Mouse (Mus musculus): Measurements from ENCODE around the gene Obsl1. TPM values are rescaled to one million over a fixed set of nuclear protein-coding genes. Genes with fewer than 3 reads are reported as not detected.
A peak's percentile ranks its signal among the peaks of the same experiment; 100 is the strongest.

Gene Obsl1
- polyA plus RNA-seq, 1 experiment from 2014 or later, result 137 TPM

GRCm38 (mm10) chr1:75538597-75539190, 32.4 kb upstream of the Obsl1 start:
- 0 out of 2 replicates have a peak, but pooled peaks cover 3% of the 10 kb centered on the region for H3K9me3 ChIP-seq (replicated peaks)
- no peak overlapping the region for H3K27ac ChIP-seq (ENCODE audit: poor library complexity, severe bottlenecking)
- peaks cover 34% of the 10 kb centered on the region for H3K36me3 ChIP-seq
- ATAC-seq (ENCODE audit: insufficient number of reproducible peaks, low FRiP score), result no peak
- no peak overlapping the region for H3K9ac ChIP-seq
- 77% methylated on average over 9 of the region's 9 CpGs for WGBS
- H3K27me3 ChIP-seq (replicated peaks), result no peaks in the 10 kb centered on the region
- H3K4me1 ChIP-seq (replicated peaks), result no peaks in the 10 kb centered on the region
- H3K4me2 ChIP-seq, result no peak overlapping the region
- no peak overlapping the region for H3K4me3 ChIP-seq

- Histone ChIP-seq H3K9ac (no peak overlapping the region), H3K36me3 (peaks cover 45% of the 10 kb centered on the region), H3K4me3 (no peak overlapping the region), H3K27me3 (replicated peaks) (no peaks in the 10 kb centered on the region), H3K27ac (ENCODE audit: poor library complexity, severe bottlenecking) (no peak overlapping the region), H3K4me2 (no peak overlapping the region), H3K9me3 (replicated peaks) (no peaks in the 10 kb centered on the region), H3K4me1 (replicated peaks) (no peaks in the 10 kb centered on the region)
- no peak for ATAC-seq (ENCODE audit: insufficient number of reproducible peaks, low FRiP score)
- 51% methylated on average over 2 of the region's 2 CpGs for WGBS
Measured at GRCm38 (mm10) chr1:75537587-75537986, 31.3 kb upstream of the Obsl1 start.

- Histone ChIP-seq H3K4me2 (no peak overlapping the region), H3K9me3 (replicated peaks) (no peaks in the 10 kb centered on the region), H3K9ac (no peak overlapping the region), H3K27ac (ENCODE audit: poor library complexity, severe bottlenecking) (no peak overlapping the region), H3K27me3 (replicated peaks) (no peaks in the 10 kb centered on the region), H3K36me3 (peaks cover 74% of the 10 kb centered on the region), H3K4me3 (no peak overlapping the region), H3K4me1 (replicated peaks) (no peaks in the 10 kb centered on the region)
- ATAC-seq (ENCODE audit: insufficient number of reproducible peaks, low FRiP score), result no peak
- 78% methylated on average over 19 of the region's 19 CpGs for WGBS
Measured at GRCm38 (mm10) chr1:75533325-75534252, 27.3 kb upstream of the Obsl1 start.

GRCm38 (mm10) chr1:75532280-75533172, 26.3 kb upstream of the Obsl1 start:
- no peak overlapping the region for H3K9ac ChIP-seq
- no peaks in the 10 kb centered on the region for H3K9me3 ChIP-seq (replicated peaks)
- no peaks in the 10 kb centered on the region for H3K4me1 ChIP-seq (replicated peaks)
- no peak overlapping the region for H3K27ac ChIP-seq (ENCODE audit: poor library complexity, severe bottlenecking)
- H3K4me2 ChIP-seq, result no peak overlapping the region
- H3K4me3 ChIP-seq, result no peak overlapping the region
- no peak for ATAC-seq (ENCODE audit: insufficient number of reproducible peaks, low FRiP score)
- WGBS, result 85% methylated on average over 19 of the region's 19 CpGs
- peaks cover 84% of the 10 kb centered on the region for H3K36me3 ChIP-seq
- H3K27me3 ChIP-seq (replicated peaks), result no peaks in the 10 kb centered on the region

- WGBS, result 68% methylated on average over 4 of the region's 4 CpGs
- Histone ChIP-seq H3K4me3 (no peak overlapping the region), H3K9me3 (replicated peaks) (no peaks in the 10 kb centered on the region), H3K27me3 (replicated peaks) (no peaks in the 10 kb centered on the region), H3K4me1 (replicated peaks) (no peaks in the 10 kb centered on the region), H3K36me3 (peaks cover 86% of the 10 kb centered on the region), H3K27ac (ENCODE audit: poor library complexity, severe bottlenecking) (no peak overlapping the region), H3K4me2 (no peak overlapping the region), H3K9ac (no peak overlapping the region)
- ATAC-seq (ENCODE audit: insufficient number of reproducible peaks, low FRiP score), result no peak
Measured at GRCm38 (mm10) chr1:75530546-75530945, 24.3 kb upstream of the Obsl1 start.

- ATAC-seq (ENCODE audit: insufficient number of reproducible peaks, low FRiP score), result no peak
- Histone ChIP-seq H3K9ac (0 out of 2 replicates have a peak overlapping the region, but pooled peaks have one; percentile 28), H3K4me1 (replicated peaks) (peaks cover 16% of the 10 kb centered on the region), H3K27ac (ENCODE audit: poor library complexity, severe bottlenecking) (no peak overlapping the region), H3K9me3 (replicated peaks) (no peaks in the 10 kb centered on the region), H3K4me3 (no peak overlapping the region), H3K27me3 (replicated peaks) (no peaks in the 10 kb centered on the region), H3K36me3 (peaks cover 44% of the 10 kb centered on the region), H3K4me2 (no peak overlapping the region)
- WGBS, result 82% methylated on average over 7 of the region's 7 CpGs
Measured at GRCm38 (mm10) chr1:75524679-75525078, 18.4 kb upstream of the Obsl1 start.

GRCm38 (mm10) chr1:75521321-75522031, 15.2 kb upstream of the Obsl1 start, which contains the start of gene Stk11ip:
Gene Stk11ip, plus strand, starts transcription at chr1:75521529.
- WGBS, result under 1% methylated on average over 46 of the region's 46 CpGs
- Histone ChIP-seq H3K9ac (peak within 1 kb of the TSS; percentile 62), H3K9me3 (replicated peaks) (no peaks in the 10 kb centered on the region), H3K36me3 (peaks cover 13% of the 10 kb centered on the region), H3K4me2 (peak within 1 kb of the TSS; percentile 69), H3K27ac (ENCODE audit: poor library complexity, severe bottlenecking) (peak within 1 kb of the TSS; percentile 97), H3K4me1 (replicated peaks) (peaks cover 42% of the 10 kb centered on the region), H3K4me3 (peak within 1 kb of the TSS; percentile 69), H3K27me3 (replicated peaks) (no peaks in the 10 kb centered on the region)
- ATAC-seq (ENCODE audit: insufficient number of reproducible peaks, low FRiP score), result peak; percentile 95

- WGBS, result 52% methylated on average over 5 of the region's 5 CpGs
- no peak overlapping the region for H3K4me2 ChIP-seq
- peaks cover 54% of the 10 kb centered on the region for H3K4me1 ChIP-seq (replicated peaks)
- no peaks in the 10 kb centered on the region for H3K9me3 ChIP-seq (replicated peaks)
- H3K36me3 ChIP-seq, result no peaks in the 10 kb centered on the region
- ATAC-seq (ENCODE audit: insufficient number of reproducible peaks, low FRiP score), result no peak
- H3K4me3 ChIP-seq, result no peak overlapping the region
- H3K27ac ChIP-seq (ENCODE audit: poor library complexity, severe bottlenecking), result peak overlapping the region; percentile 97
- H3K27me3 ChIP-seq (replicated peaks), result no peaks in the 10 kb centered on the region
- H3K9ac ChIP-seq, result 0 out of 2 replicates have a peak overlapping the region, but pooled peaks have one; percentile 14
Measured at GRCm38 (mm10) chr1:75519576-75519975, 13.3 kb upstream of the Obsl1 start.

- H3K4me2 ChIP-seq, result no peak overlapping the region
- WGBS, result 95% methylated on average over 4 of the region's 4 CpGs
- no peak for ATAC-seq (ENCODE audit: insufficient number of reproducible peaks, low FRiP score)
- H3K9me3 ChIP-seq (replicated peaks), result no peaks in the 10 kb centered on the region
- no peak overlapping the region for H3K4me3 ChIP-seq
- no peak overlapping the region for H3K9ac ChIP-seq
- no peaks in the 10 kb centered on the region for H3K36me3 ChIP-seq
- no peaks in the 10 kb centered on the region for H3K27me3 ChIP-seq (replicated peaks)
- H3K4me1 ChIP-seq (replicated peaks), result peaks cover 54% of the 10 kb centered on the region
- no peak overlapping the region for H3K27ac ChIP-seq (ENCODE audit: poor library complexity, severe bottlenecking)
Measured at GRCm38 (mm10) chr1:75518427-75518826, 12.2 kb upstream of the Obsl1 start.

- Histone ChIP-seq H3K27ac (ENCODE audit: poor library complexity, severe bottlenecking) (no peak overlapping the region), H3K4me1 (replicated peaks) (peaks cover 58% of the 10 kb centered on the region), H3K9me3 (replicated peaks) (no peaks in the 10 kb centered on the region), H3K9ac (no peak overlapping the region), H3K4me3 (no peak overlapping the region), H3K36me3 (no peaks in the 10 kb centered on the region), H3K27me3 (replicated peaks) (no peaks in the 10 kb centered on the region), H3K4me2 (no peak overlapping the region)
- ATAC-seq (ENCODE audit: insufficient number of reproducible peaks, low FRiP score), result no peak
- WGBS, result 70% methylated on average over 3 of the region's 4 CpGs
Measured at GRCm38 (mm10) chr1:75517984-75518383, 11.7 kb upstream of the Obsl1 start.
